Mouse (Mus musculus) CH12F3 (cell line): ENCODE results near the gene Mast4.

Experiments
- in situ Hi-C: fragments of 300-500 bp; cut with MboI; formaldehyde crosslinking; loops from 2 replicates; pipeline ENCODE4 v1.14.3; 2020; ENCODE audit warnings: low sequenced_read_pairs

Gene Mast4

DNA sequence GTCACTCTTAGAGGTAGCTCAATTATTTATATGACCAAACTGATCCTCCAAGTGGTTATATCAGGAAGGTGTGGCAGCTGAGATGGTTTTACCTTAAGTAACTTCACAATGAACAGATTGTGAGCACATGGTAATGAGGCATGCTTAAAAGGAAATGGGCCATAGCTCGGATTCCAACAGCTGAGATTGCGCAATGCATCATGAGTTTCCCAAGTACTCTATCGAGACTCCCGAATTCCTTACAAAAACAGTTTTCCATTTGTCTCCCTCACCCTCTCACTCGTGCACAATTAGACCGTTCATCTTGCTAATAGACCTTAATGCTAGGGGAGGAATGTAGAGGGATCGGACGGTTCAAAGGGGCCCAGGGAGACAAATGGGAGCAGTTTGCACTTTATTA, 564.1 kb downstream of the Mast4 start:
- in situ Hi-C loops, result no loop called here

DNA sequence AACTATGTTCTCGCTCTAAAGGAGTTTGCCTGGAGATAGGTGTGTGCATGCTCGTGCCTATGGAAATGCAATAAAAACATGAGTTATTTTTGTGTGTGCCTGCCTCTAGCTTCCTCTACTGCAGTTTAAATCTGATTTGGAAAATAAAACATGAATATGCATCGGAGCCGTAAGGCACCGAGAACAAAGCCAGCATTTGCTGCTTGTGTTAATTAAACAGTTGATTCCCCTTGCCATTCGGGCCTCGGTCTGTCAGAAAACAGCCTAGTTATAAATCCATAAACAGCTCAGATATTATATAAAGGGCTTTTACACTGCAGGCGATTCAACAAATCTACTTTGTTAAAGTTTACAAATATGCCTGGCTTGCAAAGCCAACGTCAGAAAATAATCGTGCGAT, 565.8 kb downstream of the Mast4 start:
- in situ Hi-C loops, result no loop called here

DNA sequence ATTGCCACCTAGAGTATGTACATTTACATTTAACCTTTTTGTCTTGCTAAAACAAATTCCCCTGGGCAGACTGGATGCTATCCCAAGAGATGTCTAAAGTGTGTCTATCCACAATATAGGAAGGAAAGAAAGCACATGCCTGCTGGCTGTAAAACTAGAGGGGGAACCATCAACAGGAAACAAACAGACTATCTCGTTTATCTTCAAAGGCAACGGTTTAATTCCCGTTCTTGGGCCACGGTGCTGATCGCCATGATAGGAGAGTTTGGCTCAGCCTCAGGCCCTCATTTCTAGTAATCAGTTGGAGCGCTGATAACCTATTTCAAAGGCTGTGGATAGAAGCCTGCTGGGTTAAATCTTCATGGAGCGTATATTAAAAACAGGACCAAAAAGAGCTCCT, 567.2 kb downstream of the Mast4 start:
- in situ Hi-C loops, result no loop called here

DNA sequence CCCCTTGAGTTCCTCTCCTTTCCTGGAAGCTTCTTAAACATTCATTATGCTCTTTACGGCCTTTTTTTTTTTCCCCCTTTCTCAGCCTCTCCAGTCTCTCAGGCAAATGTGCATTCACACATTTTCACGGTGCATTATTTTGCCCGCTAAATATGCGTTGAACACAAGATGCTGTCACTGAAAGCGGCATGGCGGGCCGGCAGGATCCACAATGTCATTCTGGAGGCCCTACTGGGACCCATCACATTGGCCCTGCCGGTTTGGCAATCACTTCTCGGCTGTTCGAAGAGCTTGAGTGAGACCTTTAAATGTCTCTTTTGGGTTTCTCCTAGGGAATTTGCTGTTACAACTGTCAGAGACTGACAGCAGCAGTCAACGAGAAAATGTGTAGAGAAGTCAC, 569.1 kb downstream of the Mast4 start:
- in situ Hi-C loops, result no loop called here

DNA sequence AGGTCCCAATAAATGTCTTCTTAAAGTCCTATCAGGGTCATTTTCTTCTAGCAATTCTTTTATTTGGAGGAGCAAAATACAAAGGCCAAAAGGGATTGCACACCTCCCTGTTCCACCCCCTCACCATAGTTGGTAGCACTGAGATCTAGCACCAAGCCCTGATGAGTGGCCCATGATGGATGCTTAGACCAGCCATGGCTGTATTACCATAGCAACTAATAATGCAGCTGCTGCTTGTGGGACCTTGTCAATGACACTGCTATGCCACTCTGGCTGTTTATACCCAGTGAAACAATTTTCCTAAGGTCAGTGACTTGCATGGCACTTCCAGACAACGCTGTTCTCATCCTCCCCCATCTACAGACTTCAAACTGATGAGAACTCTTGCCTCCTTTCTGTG, 570.1 kb downstream of the Mast4 start:
- in situ Hi-C loops, result no loop called here

DNA sequence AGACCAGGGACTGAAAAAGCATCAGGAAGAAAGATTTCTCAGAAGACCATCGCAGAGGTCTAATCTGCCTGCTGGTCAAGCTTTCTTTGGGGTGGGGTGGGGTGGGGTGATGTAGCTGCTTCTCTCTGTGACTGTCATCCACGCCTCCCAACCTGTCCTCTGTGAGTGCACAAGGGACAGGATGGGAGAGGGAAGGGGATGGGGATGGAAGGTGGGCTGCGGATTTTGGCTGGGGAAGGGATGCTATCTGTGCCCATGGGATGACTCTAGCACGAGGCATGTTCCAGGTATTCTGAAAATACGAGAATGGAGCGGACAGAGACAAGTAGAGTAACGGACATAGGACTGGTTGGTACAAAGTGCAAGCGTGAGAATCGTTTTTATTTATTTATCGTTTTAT, 572.1 kb downstream of the Mast4 start:
- in situ Hi-C loops, result no loop called here

DNA sequence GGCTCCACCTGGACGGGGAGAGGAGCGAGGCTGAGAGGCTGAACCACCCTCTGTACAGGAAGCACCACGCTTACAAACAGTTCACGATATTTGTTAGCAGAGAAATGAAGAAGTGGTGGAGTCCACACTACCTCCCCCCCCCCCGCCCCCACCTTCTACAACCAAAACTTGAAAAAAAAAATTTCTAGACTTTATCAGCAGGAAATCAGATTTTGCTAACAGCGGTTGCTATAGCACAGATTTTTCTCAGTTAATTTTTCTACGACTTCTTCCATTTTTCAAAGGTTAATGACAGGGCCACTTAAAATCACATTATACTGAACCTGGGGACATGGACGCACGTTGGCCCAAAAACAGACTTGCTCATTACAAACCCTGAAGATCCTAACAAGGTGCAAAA, 572.9 kb downstream of the Mast4 start:
- in situ Hi-C loops, result no loop called here

DNA sequence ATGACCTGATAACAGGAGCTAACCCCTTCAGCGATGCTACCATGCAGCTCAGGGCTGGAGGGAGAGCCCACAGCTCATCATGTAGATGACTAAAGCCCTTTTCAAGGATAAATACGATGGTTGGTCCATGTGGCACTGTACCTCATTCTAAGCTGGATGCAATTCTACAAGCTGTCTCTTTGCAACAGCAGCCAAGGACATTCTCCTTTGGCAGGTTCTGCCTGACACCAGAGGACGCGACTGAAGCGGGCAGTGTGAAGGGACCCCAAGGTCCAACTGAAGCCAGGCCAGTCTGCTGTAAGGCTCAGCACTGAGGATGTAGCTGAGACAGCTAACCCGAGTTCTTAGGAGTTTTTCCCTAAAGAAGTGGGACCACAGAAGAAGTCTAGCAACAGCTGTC, 576.3 kb downstream of the Mast4 start:
- in situ Hi-C loops, result no loop called here

DNA sequence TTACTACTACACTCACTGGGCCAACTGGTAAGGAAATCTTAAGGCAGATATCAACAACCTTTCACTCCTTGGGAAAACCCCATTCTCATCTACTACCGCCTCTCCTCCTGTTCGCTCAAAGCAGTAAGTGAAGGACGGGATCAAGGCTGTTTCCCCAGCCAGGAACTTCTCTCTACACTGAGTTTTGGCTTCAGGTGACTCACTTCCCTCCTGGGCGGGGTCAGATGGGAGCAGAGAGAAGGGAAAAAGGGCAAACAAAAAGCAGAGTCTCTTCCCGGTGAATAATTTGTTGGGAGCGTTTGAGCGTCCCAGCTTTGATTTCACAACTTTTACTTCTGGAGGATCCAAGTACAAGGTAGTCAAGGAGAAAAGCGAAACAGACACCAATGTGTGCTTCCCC, 578.2 kb downstream of the Mast4 start:
- in situ Hi-C loops, result no loop called here

DNA sequence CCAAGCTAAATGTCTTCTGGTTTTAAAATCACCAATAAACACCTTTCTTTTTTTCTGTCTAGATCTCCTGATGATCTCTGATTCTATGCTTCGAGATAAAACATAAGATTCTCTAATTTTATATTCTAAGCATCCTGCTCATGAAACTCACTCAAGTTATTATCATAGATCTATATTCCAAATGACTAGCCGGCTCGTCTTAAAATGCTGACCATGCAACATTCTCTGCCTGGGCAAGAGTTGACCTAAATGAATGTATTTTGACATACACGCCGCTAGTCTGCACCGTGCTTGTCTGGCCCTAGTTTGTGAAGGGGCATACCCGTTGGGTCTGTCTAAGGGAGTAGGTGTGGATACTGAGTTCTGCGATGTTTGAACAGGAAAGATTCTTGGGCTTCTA, 579.2 kb downstream of the Mast4 start:
- in situ Hi-C loops, result no loop called here

DNA sequence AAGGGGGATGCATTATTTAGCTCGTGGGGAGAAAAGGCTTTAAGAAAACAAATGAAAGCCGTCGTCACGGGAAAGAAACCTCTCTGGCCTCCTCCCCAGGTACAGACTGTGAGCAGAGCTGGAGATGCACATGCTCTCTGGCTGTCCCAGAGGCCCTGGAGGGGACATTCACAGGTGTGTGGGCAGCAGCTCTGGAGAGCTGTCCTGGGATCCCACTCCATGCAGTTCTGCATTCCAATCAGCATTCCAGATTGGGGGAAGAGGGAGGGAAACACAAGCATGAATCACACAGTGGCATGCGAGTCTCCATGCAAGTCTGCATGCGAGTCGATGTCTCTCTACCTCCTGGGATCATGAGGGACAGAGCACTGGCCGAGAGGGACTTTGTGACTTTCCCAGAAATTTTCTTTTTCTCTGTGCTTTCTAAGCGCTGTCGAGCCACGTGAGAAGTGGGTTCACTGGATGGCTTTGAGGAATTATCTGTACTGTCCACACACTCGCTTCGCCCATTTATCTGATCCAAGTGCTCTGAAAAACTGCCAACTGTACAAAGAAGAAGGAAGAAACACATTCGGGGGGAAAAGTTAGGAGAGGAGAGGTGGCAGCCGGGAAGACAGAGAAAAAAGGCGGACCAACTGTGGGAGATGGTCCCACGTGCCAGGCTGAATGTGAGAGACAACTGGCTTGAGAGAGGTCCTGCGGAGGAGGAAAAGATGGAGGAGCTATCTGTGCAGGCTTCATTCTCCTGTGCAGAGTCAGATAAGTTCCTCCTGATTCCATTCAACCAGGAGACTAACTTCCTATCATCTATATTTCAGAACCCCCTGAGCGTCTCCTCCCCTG, 580.4 kb downstream of the Mast4 start:
- in situ Hi-C loops, result no loop called here

DNA sequence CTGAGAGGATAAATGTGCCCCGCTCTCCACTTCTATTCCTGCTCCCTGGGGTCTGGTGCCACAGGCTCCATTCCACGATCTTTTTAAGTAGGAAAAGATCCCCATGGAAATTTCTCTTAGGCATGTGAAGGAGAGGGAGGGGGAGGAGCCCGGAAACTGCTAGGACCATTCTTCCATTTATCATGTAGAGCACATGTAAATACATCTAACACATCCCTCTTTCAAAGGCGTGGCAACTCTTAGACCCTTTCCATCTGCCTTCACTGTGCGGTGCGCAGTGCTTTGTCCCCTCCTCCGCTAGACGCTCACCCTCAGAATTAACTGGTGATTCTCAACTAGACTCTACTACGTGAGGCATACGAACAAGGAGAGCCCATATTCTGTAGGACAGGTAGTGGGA, 584.4 kb downstream of the Mast4 start:
- in situ Hi-C loops, result no loop called here

DNA sequence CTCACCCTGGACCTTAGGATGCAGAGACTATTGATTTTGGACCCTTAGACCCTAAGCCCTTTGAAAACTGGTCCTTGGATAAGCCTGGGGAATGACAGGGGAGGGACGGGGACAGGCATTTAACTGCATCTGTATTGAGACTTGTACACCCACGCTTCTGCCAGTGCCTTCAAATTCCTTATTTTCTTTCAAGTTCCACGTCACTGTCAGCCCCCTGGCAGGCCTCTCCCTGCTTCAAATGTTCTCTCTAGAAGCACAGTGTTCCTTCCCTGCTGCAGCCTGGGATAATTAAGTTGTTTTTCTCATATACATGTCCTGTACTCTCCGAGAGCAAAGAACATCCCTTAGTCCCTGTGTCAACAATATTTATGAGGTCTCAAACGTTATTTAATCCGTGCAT, 585.1 kb downstream of the Mast4 start:
- in situ Hi-C loops, result no loop called here

DNA sequence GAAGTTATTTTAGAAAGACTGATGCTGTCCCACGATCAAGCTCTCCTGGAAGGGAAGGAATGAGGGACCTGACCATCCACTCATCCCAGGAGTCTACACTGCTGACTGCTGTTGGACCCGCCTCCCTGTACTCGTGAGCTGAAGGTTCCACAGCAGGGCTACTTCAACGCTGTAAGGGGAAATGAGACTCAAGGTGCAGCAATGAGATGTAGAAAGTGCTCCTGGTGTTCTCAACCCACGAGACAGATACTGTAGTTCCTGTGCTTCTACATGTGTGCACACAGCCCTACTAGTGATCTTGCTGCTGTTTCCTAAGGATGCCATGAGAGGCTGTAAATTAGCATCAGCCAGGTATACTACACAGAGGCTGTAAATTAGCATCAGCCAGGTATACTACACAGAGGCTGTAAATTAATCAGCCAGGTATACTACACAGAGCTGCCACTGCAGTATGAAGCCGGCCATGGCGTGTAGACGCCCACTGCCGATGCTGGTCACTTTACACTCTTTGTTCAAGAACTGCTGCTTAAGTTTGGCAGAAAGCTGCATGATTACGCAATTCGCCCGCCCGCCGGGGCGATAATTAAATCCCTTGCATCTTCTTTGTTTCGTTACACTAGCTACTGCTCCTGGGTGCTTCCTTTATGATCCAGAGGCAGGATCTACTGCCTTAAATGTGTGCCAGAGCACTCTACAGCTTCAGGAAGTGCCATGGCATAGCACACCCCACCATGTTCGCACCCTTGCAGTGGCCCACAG, 587.3 kb downstream of the Mast4 start:
- in situ Hi-C loops, result no loop called here

DNA sequence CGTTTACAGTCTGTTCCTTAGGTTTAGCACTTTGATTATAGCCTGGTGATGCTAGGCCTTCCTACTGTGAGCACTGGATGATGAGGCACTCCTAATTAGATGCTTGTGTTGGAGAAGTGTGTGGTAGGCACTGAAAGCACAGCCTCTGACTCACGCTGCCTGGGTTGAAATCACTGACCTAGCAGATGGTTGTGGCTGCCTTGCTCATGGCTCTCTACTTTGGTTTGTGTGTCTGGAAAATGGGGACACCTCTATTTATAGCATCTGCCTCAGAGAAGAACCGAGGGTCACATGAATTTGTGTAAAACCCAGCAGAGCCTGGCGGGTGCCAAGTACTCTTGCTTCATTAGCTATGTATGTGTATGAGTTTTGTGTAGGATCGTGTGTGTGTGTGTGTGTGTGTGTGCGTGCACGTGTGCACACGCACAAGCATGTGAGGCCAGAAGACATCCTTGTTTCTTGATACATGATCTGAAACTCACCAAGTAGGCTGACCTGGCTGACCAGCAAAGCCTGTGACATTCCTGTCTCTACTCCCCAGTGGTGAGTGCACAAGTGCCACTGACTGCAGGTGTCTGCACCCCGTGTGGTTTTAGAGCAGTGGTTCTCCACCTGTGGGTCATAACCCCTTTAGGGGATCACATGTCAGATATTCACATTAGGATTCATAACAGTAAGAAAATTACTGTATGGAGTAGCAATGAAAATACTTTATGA, 588.5 kb downstream of the Mast4 start:
- in situ Hi-C loops, result no loop called here

DNA sequence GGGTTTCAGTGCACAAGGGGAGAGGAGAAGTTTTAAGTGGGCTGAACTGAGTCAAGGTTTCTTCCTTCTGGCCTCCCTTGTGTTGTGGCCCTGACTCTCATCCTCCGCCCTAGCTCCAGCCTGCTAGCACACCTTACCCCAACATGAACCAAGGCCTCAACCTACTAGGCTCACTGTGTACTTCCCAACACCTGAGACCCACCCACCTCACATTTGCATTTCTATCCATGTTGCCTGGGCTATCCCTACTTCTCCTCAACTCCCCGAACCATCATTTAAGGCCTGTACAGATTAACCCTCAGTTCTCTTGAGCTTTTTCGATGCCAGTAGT, 589.1 kb downstream of the Mast4 start:
- in situ Hi-C loops, result no loop called here

DNA sequence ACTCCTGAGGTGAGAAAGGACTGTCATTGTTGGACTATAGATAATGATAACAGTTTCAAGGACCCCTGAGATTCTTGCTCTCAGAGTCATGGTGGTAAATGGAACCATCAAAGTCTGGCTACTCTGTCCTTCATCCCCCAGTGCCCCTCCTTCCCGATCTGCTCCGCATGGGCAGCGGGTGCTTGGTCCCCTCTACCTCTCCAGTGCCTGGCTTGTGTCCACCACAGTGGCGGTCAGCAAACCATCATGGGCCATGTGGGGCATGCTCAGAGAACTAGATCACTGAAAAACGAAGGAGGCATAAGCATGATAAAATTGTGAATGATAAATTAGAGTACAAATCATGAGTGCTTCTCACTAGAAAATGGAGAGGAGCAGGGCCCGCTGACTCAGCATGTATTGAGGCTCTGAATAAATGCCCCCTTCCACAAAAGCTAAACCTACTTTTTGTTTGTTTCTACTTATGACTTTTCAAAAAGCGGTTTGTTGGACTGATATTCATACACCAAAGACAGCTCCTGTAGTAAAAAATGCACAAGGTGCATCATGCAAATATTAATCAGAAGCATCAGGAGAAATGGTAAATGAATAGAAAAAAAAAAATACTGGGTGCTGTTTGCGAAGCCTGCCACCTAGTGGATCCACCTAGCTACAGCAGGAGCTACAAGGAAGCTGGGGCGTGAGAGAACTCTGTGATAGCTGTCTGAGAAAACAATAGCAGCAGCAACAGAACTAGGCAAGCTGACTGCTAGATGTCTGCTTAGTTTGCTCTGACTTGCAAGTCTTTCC, 589.6 kb downstream of the Mast4 start:
- in situ Hi-C loops, result loop anchor here (5.0 kb wide), 1 partner anchor 62 kb away; no protein-coding TSS in a partner anchor

DNA sequence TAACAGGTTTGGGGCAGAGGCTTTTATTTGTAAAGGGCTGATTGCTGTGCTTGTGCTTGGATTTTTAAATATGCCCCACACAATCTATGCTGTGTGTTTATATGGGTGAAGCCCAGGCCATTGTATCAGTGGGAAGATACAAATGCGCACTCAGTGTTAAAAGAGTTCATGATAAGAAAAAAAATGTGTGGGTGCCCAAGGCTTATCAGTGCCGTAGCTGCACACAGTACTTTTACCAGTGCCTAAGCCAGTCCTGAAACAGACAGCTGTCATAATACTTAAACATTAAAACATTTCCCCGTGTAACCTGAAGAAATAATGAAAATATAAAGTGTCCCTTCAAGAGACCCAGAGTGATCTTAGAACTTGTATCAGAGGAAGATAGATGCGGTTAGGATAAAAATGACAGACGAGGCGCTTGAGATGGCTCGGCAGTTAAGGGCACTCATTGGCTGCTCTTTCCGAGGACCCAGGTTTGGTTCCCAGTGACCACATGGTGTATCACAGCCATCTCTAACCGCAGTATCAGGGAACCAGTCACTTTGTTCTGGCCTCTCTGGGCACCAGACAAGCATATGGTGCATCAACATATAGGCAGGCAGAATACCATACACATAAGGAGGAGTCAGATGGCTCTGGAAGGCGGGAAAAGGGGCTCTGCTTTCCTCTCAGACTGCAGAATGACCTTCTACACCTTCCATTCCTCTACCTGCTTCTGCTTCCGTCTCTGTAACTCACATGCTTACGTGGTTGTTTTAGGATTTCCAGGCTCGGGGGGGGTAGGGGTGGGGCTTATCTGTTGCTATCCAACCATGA, 594.4 kb downstream of the Mast4 start:
- in situ Hi-C loops, result loop anchor here (5.0 kb wide), 1 partner anchor 58 kb away; no protein-coding TSS in a partner anchor

DNA sequence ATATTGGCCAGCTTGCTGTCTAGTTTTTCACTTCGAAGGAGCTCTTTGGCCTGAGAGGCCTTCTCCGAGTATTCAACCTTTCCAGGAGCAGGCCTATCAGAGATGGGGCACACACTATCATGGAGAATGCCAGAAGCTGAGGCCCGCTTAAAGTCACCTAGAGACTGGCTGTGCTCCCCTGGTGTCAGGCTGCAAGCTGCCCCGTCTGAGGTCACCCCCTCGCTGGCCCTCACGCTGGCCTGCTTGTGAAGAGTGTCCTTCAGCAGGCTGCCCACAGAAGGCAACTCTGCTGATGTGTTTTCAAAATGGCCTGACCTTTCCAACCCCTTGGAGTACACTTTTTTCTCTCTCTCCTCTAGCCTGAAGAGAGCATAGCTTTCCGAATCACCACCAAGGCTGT, 596.5 kb downstream of the Mast4 start:
- in situ Hi-C loops, result no loop called here

DNA sequence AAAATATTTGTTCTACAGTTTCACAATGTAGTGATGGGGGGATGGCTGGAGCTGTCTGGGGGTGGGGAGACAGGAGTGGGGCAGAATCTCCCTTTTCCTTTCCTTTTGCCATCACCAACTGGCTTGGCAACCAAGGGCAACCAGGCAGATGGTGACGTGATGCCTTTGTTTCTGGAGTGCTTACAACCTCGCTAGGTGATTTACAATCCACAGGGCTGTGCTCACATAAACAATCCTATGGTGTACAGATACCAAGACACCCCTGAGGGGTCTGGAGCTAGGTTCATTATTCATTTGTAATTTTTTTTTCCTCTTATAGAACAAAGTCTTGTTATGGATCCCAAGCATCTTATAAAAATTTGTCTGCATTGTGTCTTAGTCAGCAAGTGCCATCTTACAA, 601.2 kb downstream of the Mast4 start:
- in situ Hi-C loops, result no loop called here
